Mouse (Mus musculus): ENCODE results near the gene Gm10428. TPM values are rescaled to one million over a fixed set of nuclear protein-coding genes. Genes with fewer than 3 reads are reported as not detected.

Gm10428 gene
- polyA plus RNA-seq, 1 experiment from 2014 or later = not detected

GRCm38 (mm10) chr11:62757906-62758305 is 5.0 kb downstream of the Gm10428 start:
- H3K36me3 ChIP-seq (ENCODE audit: control insufficient read depth, insufficient read depth, low read length) = no peaks in the 10 kb centered on the region
- no peaks in the 10 kb centered on the region for H3K4me1 ChIP-seq (replicated peaks; ENCODE audit: control insufficient read depth, insufficient read depth)
- H3K27ac ChIP-seq (replicated peaks) = no peak overlapping the region
- H3K9me3 ChIP-seq (ENCODE audit: control insufficient read depth, low read length) = no peaks in the 10 kb centered on the region
- no peak overlapping the region for H3K9ac ChIP-seq (ENCODE audit: low read length)
- 80% methylated on average over 6 of the region's 6 CpGs for WGBS
- DNase-seq (ENCODE audit: low spot score) = no peak
- H3K27me3 ChIP-seq (ENCODE audit: control insufficient read depth, insufficient read depth, low read length) = no peaks in the 10 kb centered on the region
- no peak for ATAC-seq (ENCODE audit: low FRiP score, low TSS enrichment)
- no peak overlapping the region for H3K4me2 ChIP-seq (replicated peaks; ENCODE audit: low read depth)
- TF ChIP-seq EP300 (optimal IDR thresholded peaks at IDR 0.05) = no peak
- TF ChIP-seq CTCF (IDR thresholded peaks at IDR 0.05; ENCODE audit: low read depth) = no peak
- no peak overlapping the region for H3K4me3 ChIP-seq (ENCODE audit: low read depth, low read length)

- ATAC-seq (ENCODE audit: low FRiP score, low TSS enrichment) (no peak), DNase-seq (ENCODE audit: low spot score) (no peak)
- Histone ChIP-seq H3K36me3 (ENCODE audit: control insufficient read depth, insufficient read depth, low read length) (no peaks in the 10 kb centered on the region), H3K27me3 (ENCODE audit: control insufficient read depth, insufficient read depth, low read length) (no peaks in the 10 kb centered on the region), H3K4me1 (replicated peaks; ENCODE audit: control insufficient read depth, insufficient read depth) (no peaks in the 10 kb centered on the region), H3K27ac (replicated peaks) (no peak overlapping the region), H3K9me3 (ENCODE audit: control insufficient read depth, low read length) (no peaks in the 10 kb centered on the region), H3K4me3 (ENCODE audit: low read depth, low read length) (no peak overlapping the region), H3K9ac (ENCODE audit: low read length) (no peak overlapping the region), H3K4me2 (replicated peaks; ENCODE audit: low read depth) (no peak overlapping the region)
- TF ChIP-seq EP300 (optimal IDR thresholded peaks at IDR 0.05) (no peak), CTCF (IDR thresholded peaks at IDR 0.05; ENCODE audit: low read depth) (no peak)
- 87% methylated on average over 11 of the region's 11 CpGs for WGBS
Observed at GRCm38 (mm10) chr11:62758491-62758890, 5.6 kb downstream of the Gm10428 start.

- H3K4me2 ChIP-seq (replicated peaks; ENCODE audit: low read depth) = no peak overlapping the region
- no peaks in the 10 kb centered on the region for H3K27me3 ChIP-seq (ENCODE audit: control insufficient read depth, insufficient read depth, low read length)
- no peak for TF ChIP-seq CTCF (IDR thresholded peaks at IDR 0.05; ENCODE audit: low read depth)
- TF ChIP-seq EP300 (optimal IDR thresholded peaks at IDR 0.05) = no peak
- no peaks in the 10 kb centered on the region for H3K9me3 ChIP-seq (ENCODE audit: control insufficient read depth, low read length)
- H3K36me3 ChIP-seq (ENCODE audit: control insufficient read depth, insufficient read depth, low read length) = no peaks in the 10 kb centered on the region
- no peak overlapping the region for H3K9ac ChIP-seq (ENCODE audit: low read length)
- ATAC-seq (ENCODE audit: low FRiP score, low TSS enrichment) = no peak
- 67% methylated on average over 9 of the region's 9 CpGs for WGBS
- no peak overlapping the region for H3K27ac ChIP-seq (replicated peaks)
- no peak overlapping the region for H3K4me3 ChIP-seq (ENCODE audit: low read depth, low read length)
- no peaks in the 10 kb centered on the region for H3K4me1 ChIP-seq (replicated peaks; ENCODE audit: control insufficient read depth, insufficient read depth)
- DNase-seq (ENCODE audit: low spot score) = peak; percentile 19
Observed at GRCm38 (mm10) chr11:62760755-62761457, 8.0 kb downstream of the Gm10428 start.

GRCm38 (mm10) chr11:62776510-62776909 is 23.6 kb downstream of the Gm10428 start:
- TF ChIP-seq CTCF (IDR thresholded peaks at IDR 0.05; ENCODE audit: low read depth) (no peak), EP300 (optimal IDR thresholded peaks at IDR 0.05) (no peak)
- DNase-seq (ENCODE audit: low spot score) (no peak), ATAC-seq (ENCODE audit: low FRiP score, low TSS enrichment) (no peak)
- H3K4me1 ChIP-seq (replicated peaks; ENCODE audit: control insufficient read depth, insufficient read depth) = no peaks in the 10 kb centered on the region
- H3K36me3 ChIP-seq (ENCODE audit: control insufficient read depth, insufficient read depth, low read length) = peaks cover 11% of the 10 kb centered on the region
- 95% methylated on average over 7 of the region's 7 CpGs for WGBS
- H3K4me3 ChIP-seq (ENCODE audit: low read depth, low read length) = no peak overlapping the region
- H3K27me3 ChIP-seq (ENCODE audit: control insufficient read depth, insufficient read depth, low read length) = no peaks in the 10 kb centered on the region
- no peak overlapping the region for H3K9ac ChIP-seq (ENCODE audit: low read length)
- H3K4me2 ChIP-seq (replicated peaks; ENCODE audit: low read depth) = no peak overlapping the region
- peaks cover 21% of the 10 kb centered on the region for H3K9me3 ChIP-seq (ENCODE audit: control insufficient read depth, low read length)
- H3K27ac ChIP-seq (replicated peaks) = no peak overlapping the region

- Histone ChIP-seq H3K4me1 (replicated peaks; ENCODE audit: control insufficient read depth, insufficient read depth) (peaks cover 5% of the 10 kb centered on the region; the same call in 1 of the 2 replicates), H3K9me3 (ENCODE audit: control insufficient read depth, low read length) (no peaks in the 10 kb centered on the region), H3K9ac (ENCODE audit: low read length) (peak within 1 kb of the TSS; percentile 68), H3K36me3 (ENCODE audit: control insufficient read depth, insufficient read depth, low read length) (no peaks in the 10 kb centered on the region), H3K27me3 (ENCODE audit: control insufficient read depth, insufficient read depth, low read length) (no peaks in the 10 kb centered on the region), H3K27ac (replicated peaks) (no peak within 1 kb of the TSS), H3K4me2 (replicated peaks; ENCODE audit: low read depth) (peak within 1 kb of the TSS; percentile 80), H3K4me3 (ENCODE audit: low read depth, low read length) (peak within 1 kb of the TSS; percentile 44)
- TF ChIP-seq CTCF (IDR thresholded peaks at IDR 0.05; ENCODE audit: low read depth) (no peak), EP300 (optimal IDR thresholded peaks at IDR 0.05) (no peak)
- peak; percentile 89 for ATAC-seq (ENCODE audit: low FRiP score, low TSS enrichment)
- WGBS = 4% methylated on average over 29 of the region's 34 CpGs
- peak; percentile 79 for DNase-seq (ENCODE audit: low spot score)
Observed at GRCm38 (mm10) chr11:62788935-62789616, 36.2 kb downstream of the Gm10428 start, which contains the start of gene Zfp286. TSS of gene Zfp286 (minus strand) at chr11:62789462.

- H3K4me3 ChIP-seq (ENCODE audit: low read depth, low read length) = peak overlapping the region; percentile 44
- ATAC-seq (ENCODE audit: low FRiP score, low TSS enrichment) (0 out of 2 replicates have a peak, but pooled peaks have one; percentile 51), DNase-seq (ENCODE audit: low spot score) (no peak)
- H3K4me1 ChIP-seq (replicated peaks; ENCODE audit: control insufficient read depth, insufficient read depth) = peaks cover 5% of the 10 kb centered on the region; the same call in 1 of the 2 replicates
- no peaks in the 10 kb centered on the region for H3K27me3 ChIP-seq (ENCODE audit: control insufficient read depth, insufficient read depth, low read length)
- no peaks in the 10 kb centered on the region for H3K36me3 ChIP-seq (ENCODE audit: control insufficient read depth, insufficient read depth, low read length)
- H3K27ac ChIP-seq (replicated peaks) = no peak overlapping the region
- no peaks in the 10 kb centered on the region for H3K9me3 ChIP-seq (ENCODE audit: control insufficient read depth, low read length)
- peak overlapping the region; percentile 68; the same call in 1 of the 2 replicates for H3K9ac ChIP-seq (ENCODE audit: low read length)
- peak; percentile 67 for TF ChIP-seq EP300 (optimal IDR thresholded peaks at IDR 0.05)
- no peak for TF ChIP-seq CTCF (IDR thresholded peaks at IDR 0.05; ENCODE audit: low read depth)
- peak overlapping the region; percentile 80 for H3K4me2 ChIP-seq (replicated peaks; ENCODE audit: low read depth)
- 50% methylated on average over 3 of the region's 3 CpGs for WGBS
Observed at GRCm38 (mm10) chr11:62789617-62789936, 36.7 kb downstream of the Gm10428 start.

Other genes with a start within 250 kb of the Gm10428 start
- 17.8 and 18.6 TPM in 2 replicates for gene Cenpv, start 213.8 kb upstream of the Gm10428 start, polyA plus RNA-seq (2015; fragmentation: Nextera tagmentation; extraction: Ambion mirVana)
- 1,850 and 1,934 TPM in 2 replicates for gene Ubb, start 201.9 kb upstream of the Gm10428 start, polyA plus RNA-seq (2015; fragmentation: Nextera tagmentation; extraction: Ambion mirVana)
- 9.6 and 11.0 TPM in 2 replicates for gene Trpv2, start 178.6 kb upstream of the Gm10428 start, polyA plus RNA-seq (2015; fragmentation: Nextera tagmentation; extraction: Ambion mirVana)
- gene Lrrc75a, start 104.6 kb upstream of the Gm10428 start, polyA plus RNA-seq (2015; fragmentation: Nextera tagmentation; extraction: Ambion mirVana) = 7.3 and 8.4 TPM in 2 replicates
- gene Mmgt2, start 104.4 kb upstream of the Gm10428 start, polyA plus RNA-seq (2015; fragmentation: Nextera tagmentation; extraction: Ambion mirVana) = 30.2 and 35.9 TPM in 2 replicates
- 2.5 and 2.6 TPM in 2 replicates for gene Zfp287, start 21.2 kb upstream of the Gm10428 start, polyA plus RNA-seq (2015; fragmentation: Nextera tagmentation; extraction: Ambion mirVana)
- 4.6 and 5.5 TPM in 2 replicates for gene Zfp286, start 36.4 kb downstream of the Gm10428 start, polyA plus RNA-seq (2015; fragmentation: Nextera tagmentation; extraction: Ambion mirVana)
- gene Trim16, start 67.1 kb downstream of the Gm10428 start, polyA plus RNA-seq (2015; fragmentation: Nextera tagmentation; extraction: Ambion mirVana) = 23.4 and 25.0 TPM in 2 replicates
- gene Fbxw10, start 94.0 kb downstream of the Gm10428 start, polyA plus RNA-seq (2015; fragmentation: Nextera tagmentation; extraction: Ambion mirVana) = 0.47 TPM in 2 replicates
- 67.2 and 71.1 TPM in 2 replicates for gene Tvp23b, start 126.4 kb downstream of the Gm10428 start, polyA plus RNA-seq (2015; fragmentation: Nextera tagmentation; extraction: Ambion mirVana)
- gene Cdrt4, start 198.1 kb downstream of the Gm10428 start, polyA plus RNA-seq (2015; fragmentation: Nextera tagmentation; extraction: Ambion mirVana) = 0.15 TPM in 1 of 2 replicates, not detected in the other

Measured in stomach, postnatal 0 days (tissue).